Mouse (Mus musculus) heart, postnatal 0 days (tissue): ENCODE results near the gene Ybx3. TPM values are rescaled to one million over a fixed set of nuclear protein-coding genes. Genes with fewer than 3 reads are reported as not detected.

ENCODE experiments used
- ATAC-seq: fragments of 200-750 bp; cut with Nextera tagmentation; 2 replicates; pipeline ENCODE4 v1.8.0; 2017; ENCODE audit warnings: low read depth, moderate number of reproducible peaks, moderate library complexity; ENCODE audit not compliant: insufficient read depth
- DNase-seq: peaks from one replicate; pipeline ENCODE4 v3.0.0-alpha.2; 2016; ENCODE audit warnings: low spot score
- H3K27ac ChIP-seq: fragments of 300-500 bp; sonication (generic); 2 replicates; pipeline ENCODE4 v1.5.1; 2014; ENCODE audit warnings: low read depth, mild to moderate bottlenecking
- H3K27me3 ChIP-seq: fragments of 300-500 bp; sonication (generic); 2 replicates; pipeline ENCODE4 v1.6.1; 2014; ENCODE audit warnings: low read length, mixed read lengths; ENCODE audit not compliant: control insufficient read depth, insufficient read depth
- H3K36me3 ChIP-seq: fragments of 300-500 bp; sonication (generic); replicated peaks from 2 replicates; pipeline ENCODE4 v1.6.1; 2014; ENCODE audit warnings: low read length, mixed read lengths; ENCODE audit not compliant: control insufficient read depth, insufficient read depth
- H3K4me1 ChIP-seq: fragments of 300-500 bp; sonication (generic); 2 replicates; pipeline ENCODE4 v1.6.1; 2014; ENCODE audit warnings: antibody characterized with exemption; ENCODE audit not compliant: control insufficient read depth, insufficient read depth
- H3K4me2 ChIP-seq: fragments of 300-500 bp; sonication (generic); 2 replicates; pipeline ENCODE4 v1.6.1; 2014; ENCODE audit warnings: low read depth, mild to moderate bottlenecking, low read length, moderate library complexity
- H3K4me3 ChIP-seq: fragments of 300-500 bp; sonication (generic); 2 replicates; pipeline ENCODE4 v1.5.1; 2014; ENCODE audit warnings: low read depth, low read length
- H3K9ac ChIP-seq: fragments of 300-500 bp; sonication (generic); replicated peaks from 2 replicates; pipeline ENCODE4 v1.6.1; 2014; ENCODE audit warnings: low read depth, low read length, mixed read lengths
- H3K9me3 ChIP-seq: fragments of 300-500 bp; sonication (generic); replicated peaks from 2 replicates; pipeline ENCODE4 v1.6.1; 2016; ENCODE audit warnings: low read length; ENCODE audit not compliant: control insufficient read depth
- CTCF ChIP-seq: IDR thresholded peaks from 2 replicates; pipeline ENCODE4 v1.5.1; 2016; ENCODE audit warnings: antibody characterized with exemption, control low read depth, low read depth
- EP300 ChIP-seq: IDR thresholded peaks from 2 replicates; pipeline ENCODE4 v1.6.1; 2016; ENCODE audit warnings: antibody characterized with exemption, low read depth
- WGBS: fragments of 180-500 bp; shearing (Covaris S2); extraction: QIAGEN DNeasy Blood & Tissue Kit; methylation state at CpG from one replicate; pipeline ENCODE4 v1.1.7; 2014; 5-methylcytosine and 5-hydroxymethylcytosine counted together
- polyA plus RNA-seq: library from polyadenylated mRNA; unstranded; fragments of >200 nt; fragmentation: Nextera tagmentation; extraction: Ambion mirVana; gene quantifications from 2 replicates; pipeline ENCODE4 v1.2.1, GENCODE M21; 2015
- total RNA-seq: library from RNA; depleted of rRNA; stranded (reverse); fragments of >200 nt; gene quantifications from 2 replicates; pipeline ENCODE4 v1.2.3, GENCODE M21; 2014; ENCODE audit warnings: low replicate concordance

Ybx3 gene
- total and polyA plus RNA-seq, 2 experiments from 2014 or later: 54.6 to 238 TPM

GRCm38 (mm10) chr6:131340082-131340481 is 48.2 kb downstream of the Ybx3 start:
- Histone ChIP-seq H3K4me2 (no peak overlapping the region), H3K27me3 (no peaks in the 10 kb centered on the region), H3K27ac (no peak overlapping the region), H3K9ac (no peak overlapping the region), H3K36me3 (no peaks in the 10 kb centered on the region), H3K4me3 (no peak overlapping the region), H3K9me3 (no peaks in the 10 kb centered on the region), H3K4me1 (no peaks in the 10 kb centered on the region)
- DNase-seq (no peak), ATAC-seq (no peak)
- TF ChIP-seq EP300 (no peak), CTCF (no peak)
- 50% methylated on average over 3 of the region's 3 CpGs for WGBS

GRCm38 (mm10) chr6:131339309-131339708 is 49.0 kb downstream of the Ybx3 start:
- WGBS: 53% methylated on average over 3 of the region's 3 CpGs
- Histone ChIP-seq H3K27ac (no peak overlapping the region), H3K4me3 (no peak overlapping the region), H3K4me1 (no peaks in the 10 kb centered on the region), H3K36me3 (no peaks in the 10 kb centered on the region), H3K27me3 (no peaks in the 10 kb centered on the region), H3K9me3 (no peaks in the 10 kb centered on the region), H3K9ac (no peak overlapping the region), H3K4me2 (no peak overlapping the region)
- ATAC-seq: no peak
- DNase-seq: no peak
- no peak for TF ChIP-seq CTCF
- no peak for TF ChIP-seq EP300

GRCm38 (mm10) chr6:131338787-131339186 is 49.5 kb downstream of the Ybx3 start:
- no peaks in the 10 kb centered on the region for H3K9me3 ChIP-seq
- H3K36me3 ChIP-seq: no peaks in the 10 kb centered on the region
- H3K4me3 ChIP-seq: no peak overlapping the region
- ATAC-seq (no peak), DNase-seq (no peak)
- no peak overlapping the region for H3K4me2 ChIP-seq
- no peak overlapping the region for H3K9ac ChIP-seq
- no peaks in the 10 kb centered on the region for H3K27me3 ChIP-seq
- no peaks in the 10 kb centered on the region for H3K4me1 ChIP-seq
- TF ChIP-seq CTCF (no peak), EP300 (no peak)
- no peak overlapping the region for H3K27ac ChIP-seq
- 69% methylated on average over 1 of the region's 1 CpGs for WGBS

- Histone ChIP-seq H3K9me3 (no peaks in the 10 kb centered on the region), H3K27ac (no peak overlapping the region), H3K4me3 (no peak overlapping the region), H3K4me1 (no peaks in the 10 kb centered on the region), H3K4me2 (no peak overlapping the region), H3K27me3 (no peaks in the 10 kb centered on the region), H3K9ac (no peak overlapping the region), H3K36me3 (no peaks in the 10 kb centered on the region)
- TF ChIP-seq EP300 (no peak), CTCF (no peak)
- ATAC-seq (no peak), DNase-seq (no peak)
- WGBS: 63% methylated on average over 2 of the region's 2 CpGs
Observed at GRCm38 (mm10) chr6:131327076-131327475, 61.2 kb downstream of the Ybx3 start.

GRCm38 (mm10) chr6:131321854-131322639 is 66.2 kb downstream of the Ybx3 start:
- WGBS: 46% methylated on average over 3 of the region's 3 CpGs
- Histone ChIP-seq H3K27ac (no peak overlapping the region), H3K9ac (no peak overlapping the region), H3K4me3 (no peak overlapping the region), H3K4me1 (no peaks in the 10 kb centered on the region), H3K27me3 (no peaks in the 10 kb centered on the region), H3K4me2 (no peak overlapping the region), H3K9me3 (no peaks in the 10 kb centered on the region), H3K36me3 (no peaks in the 10 kb centered on the region)
- TF ChIP-seq CTCF: no peak
- TF ChIP-seq EP300: no peak
- ATAC-seq (no peak), DNase-seq (no peak)
